Comparison of ENCODE assay signal across 9 mouse cellular contexts in the genomic region with DNA sequence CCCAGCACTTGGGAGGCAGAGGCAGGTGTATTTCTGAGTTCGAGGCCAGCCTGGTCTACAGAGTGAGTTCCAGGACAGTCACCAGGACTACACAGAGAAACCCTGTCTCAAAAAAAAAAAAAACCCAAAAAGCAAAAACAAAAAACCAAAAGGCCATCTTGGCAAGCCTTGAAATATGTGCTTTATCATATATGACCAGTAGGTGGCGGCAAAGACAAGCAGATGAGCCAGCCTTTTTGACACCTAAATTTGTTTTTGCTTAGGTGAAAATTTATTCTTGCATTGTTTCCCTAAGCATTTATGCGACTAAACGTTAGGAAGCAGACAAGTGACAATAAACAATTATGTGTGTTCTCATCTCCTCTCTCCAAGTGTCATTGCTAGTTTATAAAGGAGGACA. TPM values are rescaled to one million over a fixed set of nuclear protein-coding genes. Genes with fewer than 3 reads are reported as not detected.
DNase-seq lines count a peak whose midpoint lies in the region; ATAC-seq and TF ChIP-seq lines count a peak whose summit lies in the region.
"Had no signal": no experiment of that assay in that cellular context is flagged by ENCODE, and none has a peak within 500 bp of the region (broad histone marks: within the 10 kb centered on the region; RNA-seq: fewer than 3 reads in every experiment).

No protein-coding gene starts in this region.

- TF ChIP-seq POLR2A in lung, adult 2 months (IDR thresholded peaks at IDR 0.05; ENCODE audit: borderline replicate concordance, extremely low read depth, low read depth, low read length) = no peak

- ATAC-seq in hindbrain, postnatal 0 days = no peak

- H3K4me1 ChIP-seq in lung, adult 2 months (ENCODE audit: control insufficient read depth, insufficient read depth, low read length) = peaks cover 2% of the 10 kb centered on the region; the same call in 1 of the 2 replicates
- no peaks in the 10 kb centered on the region for H3K4me1 ChIP-seq in hindbrain, postnatal 0 days (ENCODE audit: insufficient read depth, low read length)
- H3K4me1 ChIP-seq: neural tube, embryonic 12.5 days had no signal

- no peaks in the 10 kb centered on the region for H3K36me3 ChIP-seq in hindbrain, postnatal 0 days (ENCODE audit: insufficient read depth, low read length)
- H3K36me3 ChIP-seq: neural tube, embryonic 12.5 days had no signal

- TF ChIP-seq CTCF in lung, adult 2 months (IDR thresholded peaks at IDR 0.05; ENCODE audit: insufficient read depth, low read length) = peak; percentile 38; the same call in 1 of the 2 replicates
- peak; percentile 86 for TF ChIP-seq CTCF in hindbrain, postnatal 0 days (IDR thresholded peaks at IDR 0.05; ENCODE audit: low read depth)

- no peaks in the 10 kb centered on the region for H3K27me3 ChIP-seq in hindbrain, postnatal 0 days (ENCODE audit: insufficient read depth, low read length)
- H3K27me3 ChIP-seq: neural tube, embryonic 12.5 days had no signal

- H3K27ac ChIP-seq in hindbrain, postnatal 0 days = no peak overlapping the region
- H3K27ac ChIP-seq: neural tube, embryonic 12.5 days had no signal

- no peak overlapping the region for H3K4me3 ChIP-seq in lung, adult 2 months (replicated peaks; ENCODE audit: extremely low read depth, low read depth, low read length)
- H3K4me3 ChIP-seq in hindbrain, postnatal 0 days (ENCODE audit: low read length) = no peak overlapping the region
- H3K4me3 ChIP-seq: neural tube, embryonic 12.5 days had no signal

- H3K9ac ChIP-seq in hindbrain, postnatal 0 days (replicated peaks; ENCODE audit: low read length) = no peak overlapping the region
- H3K9ac ChIP-seq: neural tube, embryonic 12.5 days had no signal

- WGBS in lung, adult 2 months = 1% methylated on average over 4 of the region's 4 CpGs
- 5% methylated on average over 4 of the region's 4 CpGs for WGBS in hindbrain, postnatal 0 days

- no peaks in the 10 kb centered on the region for H3K9me3 ChIP-seq in hindbrain, postnatal 0 days (ENCODE audit: low read length)
- H3K9me3 ChIP-seq: neural tube, embryonic 12.5 days had no signal

- H3K4me2 ChIP-seq in hindbrain, postnatal 0 days (ENCODE audit: low read depth, low read length) = no peak overlapping the region
- H3K4me2 ChIP-seq: neural tube, embryonic 12.5 days had no signal

- peak; percentile 36 to 59 for DNase-seq in cerebellum, adult 18-20 months
- no peak for DNase-seq in cerebellum, adult 11 months
- DNase-seq in lung, adult 2 months = no peak
- DNase-seq in lung, adult 18-20 months = no peak
- peak; percentile 18 for DNase-seq in brain, embryonic 18.5 days (ENCODE audit: low read depth, low spot score)
- DNase-seq in hindbrain, postnatal 0 days (ENCODE audit: low spot score) = peak; percentile 77
- DNase-seq in mesoderm, embryonic 11.5 days (ENCODE audit: low read depth, low spot score) = peak; percentile 78
- DNase-seq in frontal cortex, postnatal 14 days (ENCODE audit: low spot score in 2 of 2) = no peak

RNA-seq across cellular contexts. Expression of gene Larp1, which starts 57.9 kb away (rescaled TPM):
- 26.9 and 34.6 TPM in 2 replicates for polyA plus RNA-seq in lung, adult 2 months (2012; rRNA removed)
- total RNA-seq in hindbrain, postnatal 0 days (2014; rRNA removed) = 41.0 and 42.9 TPM in 2 replicates
- polyA plus RNA-seq in hindbrain, postnatal 0 days (2015; fragmentation: Nextera tagmentation; extraction: Ambion mirVana) = 14.9 and 15.0 TPM in 2 replicates

Comparison
In these comparisons a context has a peak if more than half of its experiments do, and no peak if none do; other contexts are left out.
1. DNase-seq: peak in cerebellum, adult 18-20 months (2 of 2), brain, embryonic 18.5 days (single experiment), hindbrain, postnatal 0 days (single experiment) and mesoderm, embryonic 11.5 days (single experiment); none in cerebellum, adult 11 months (single experiment), lung, adult 2 months (single experiment), lung, adult 18-20 months (0 of 2) and frontal cortex, postnatal 14 days (0 of 2).